In the genomic region with DNA sequence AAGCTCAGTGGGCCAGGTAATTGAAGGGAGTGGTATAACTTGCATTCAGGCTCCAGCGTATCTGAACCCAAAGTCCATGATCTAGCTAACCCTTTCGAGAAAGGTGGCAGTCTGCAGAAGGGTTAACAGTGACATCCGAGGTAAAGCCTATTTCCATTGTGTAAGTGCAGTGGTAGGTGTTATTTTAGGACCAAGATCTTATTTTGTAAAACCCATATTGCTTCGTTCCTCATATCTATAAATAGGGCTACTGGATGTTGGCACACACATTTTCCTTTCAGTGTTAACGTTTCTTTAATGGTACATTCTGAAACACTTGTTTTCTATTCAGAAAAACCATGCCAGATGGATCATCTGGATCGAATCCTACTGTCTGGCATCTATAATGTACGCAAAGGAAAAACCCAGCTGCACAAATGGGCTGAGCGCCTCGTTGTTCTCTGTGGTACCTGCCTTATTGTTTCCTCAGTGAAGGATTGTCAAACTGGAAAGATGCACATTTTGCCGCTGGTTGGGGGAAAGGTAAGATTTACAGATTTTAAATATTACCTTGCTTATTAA, we compare ENCODE assay signal across 15 mouse cellular contexts. TPM values are rescaled to one million over a fixed set of nuclear protein-coding genes. Genes with fewer than 3 reads are reported as not detected.
DNase-seq lines count a peak whose midpoint lies in the region; ATAC-seq lines count a peak whose summit lies in the region.
"Had no signal": no experiment of that assay in that cellular context is flagged by ENCODE, and none has a peak within 500 bp of the region (broad histone marks: within the 10 kb centered on the region; RNA-seq: fewer than 3 reads in every experiment).

No protein-coding gene starts in this region.

- intact Hi-C loops in left cerebral cortex, postnatal 14 days (cut with DNase I): loop anchor here (5.0 kb wide), 1 partner anchor 37 kb away; a partner anchor contains a TSS

- no peak overlapping the region for H3K4me2 ChIP-seq in forebrain, embryonic 14.5 days (ENCODE audit: low read length)
- no peak overlapping the region for H3K4me2 ChIP-seq in forebrain, embryonic 11.5 days (ENCODE audit: low read depth, low read length, severe bottlenecking)
- H3K4me2 ChIP-seq in embryonic facial prominence, embryonic 14.5 days (ENCODE audit: low read depth, low read length): no peak overlapping the region
- H3K4me2 ChIP-seq in midbrain, embryonic 16.5 days (ENCODE audit: low read length): no peak overlapping the region
- H3K4me2 ChIP-seq: liver, embryonic 15.5 days; neural tube, embryonic 13.5 days had no signal

- no peak overlapping the region for H3K9ac ChIP-seq in forebrain, embryonic 14.5 days (ENCODE audit: low read length)
- H3K9ac ChIP-seq in forebrain, embryonic 11.5 days (ENCODE audit: low read length): no peak overlapping the region
- H3K9ac ChIP-seq in embryonic facial prominence, embryonic 14.5 days (ENCODE audit: low read depth, low read length): no peak overlapping the region
- H3K9ac ChIP-seq in midbrain, embryonic 16.5 days (ENCODE audit: low read depth, low read length): no peak overlapping the region
- H3K9ac ChIP-seq: liver, embryonic 15.5 days; neural tube, embryonic 13.5 days had no signal

- no peak for ATAC-seq in forebrain, embryonic 14.5 days
- no peak for ATAC-seq in forebrain, embryonic 11.5 days (replicated peaks; ENCODE audit: low FRiP score)
- no peak for ATAC-seq in embryonic facial prominence, embryonic 14.5 days (ENCODE audit: low read depth)
- ATAC-seq in midbrain, embryonic 16.5 days: no peak

- H3K9me3 ChIP-seq in forebrain, embryonic 14.5 days (replicated peaks; ENCODE audit: control insufficient read depth, low read length): no peaks in the 10 kb centered on the region
- H3K9me3 ChIP-seq in forebrain, embryonic 11.5 days (ENCODE audit: control insufficient read depth, low read length): no peaks in the 10 kb centered on the region
- no peaks in the 10 kb centered on the region for H3K9me3 ChIP-seq in embryonic facial prominence, embryonic 14.5 days (ENCODE audit: control insufficient read depth, low read length)
- H3K9me3 ChIP-seq in midbrain, embryonic 16.5 days (replicated peaks; ENCODE audit: control insufficient read depth, low read length, poor library complexity, severe bottlenecking): no peaks in the 10 kb centered on the region
- H3K9me3 ChIP-seq: liver, embryonic 15.5 days; neural tube, embryonic 13.5 days had no signal

- 78% methylated on average over 10 of the region's 10 CpGs for WGBS in forebrain, embryonic 14.5 days
- WGBS in forebrain, embryonic 11.5 days: 93% methylated on average over 10 of the region's 10 CpGs
- WGBS in embryonic facial prominence, embryonic 14.5 days: 65% methylated on average over 10 of the region's 10 CpGs
- WGBS in midbrain, embryonic 16.5 days: 86% methylated on average over 10 of the region's 10 CpGs

- no peak overlapping the region for H3K4me3 ChIP-seq in forebrain, embryonic 14.5 days (ENCODE audit: low read depth, low read length)
- H3K4me3 ChIP-seq in forebrain, embryonic 11.5 days (ENCODE audit: low read depth, low read length): no peak overlapping the region
- no peak overlapping the region for H3K4me3 ChIP-seq in embryonic facial prominence, embryonic 14.5 days (ENCODE audit: low read depth, low read length)
- H3K4me3 ChIP-seq in midbrain, embryonic 16.5 days (ENCODE audit: low read depth, low read length): no peak overlapping the region
- H3K4me3 ChIP-seq: liver, embryonic 15.5 days; neural tube, embryonic 13.5 days had no signal

- H3K4me1 ChIP-seq in forebrain, embryonic 14.5 days (ENCODE audit: control insufficient read depth, insufficient read depth, low read length): no peaks in the 10 kb centered on the region
- no peaks in the 10 kb centered on the region for H3K4me1 ChIP-seq in forebrain, embryonic 11.5 days (replicated peaks; ENCODE audit: control insufficient read depth, insufficient read depth, low read length)
- H3K4me1 ChIP-seq in embryonic facial prominence, embryonic 14.5 days (ENCODE audit: control insufficient read depth, insufficient read depth, low read length): no peaks in the 10 kb centered on the region
- H3K4me1 ChIP-seq in midbrain, embryonic 16.5 days (ENCODE audit: control insufficient read depth, insufficient read depth, low read length): no peaks in the 10 kb centered on the region
- H3K4me1 ChIP-seq: neural tube, embryonic 13.5 days had no signal

- H3K27ac ChIP-seq in forebrain, embryonic 14.5 days (ENCODE audit: low read depth, low read length): peak overlapping the region; percentile 52; the same call in 1 of the 2 replicates
- H3K27ac ChIP-seq in forebrain, embryonic 11.5 days (ENCODE audit: low read depth, low read length): no peak overlapping the region
- H3K27ac ChIP-seq in embryonic facial prominence, embryonic 14.5 days (replicated peaks; ENCODE audit: low read depth, low read length): no peak overlapping the region
- H3K27ac ChIP-seq in midbrain, embryonic 16.5 days (ENCODE audit: low read length): no peak overlapping the region
- H3K27ac ChIP-seq: liver, embryonic 15.5 days; neural tube, embryonic 13.5 days had no signal

- H3K36me3 ChIP-seq in forebrain, embryonic 14.5 days (ENCODE audit: control insufficient read depth, insufficient read depth, low read length): peaks cover 17% of the 10 kb centered on the region
- no peaks in the 10 kb centered on the region; the same call in 1 of the 2 replicates for H3K36me3 ChIP-seq in forebrain, embryonic 11.5 days (ENCODE audit: control insufficient read depth, insufficient read depth, low read length)
- peaks cover 38% of the 10 kb centered on the region for H3K36me3 ChIP-seq in embryonic facial prominence, embryonic 14.5 days (ENCODE audit: control insufficient read depth, insufficient read depth, low read length)
- peaks cover 5% of the 10 kb centered on the region; the same call in 1 of the 2 replicates for H3K36me3 ChIP-seq in midbrain, embryonic 16.5 days (ENCODE audit: control insufficient read depth, insufficient read depth, low read length)

- H3K27me3 ChIP-seq in forebrain, embryonic 14.5 days (replicated peaks; ENCODE audit: control insufficient read depth, insufficient read depth, low read length): no peaks in the 10 kb centered on the region
- no peaks in the 10 kb centered on the region for H3K27me3 ChIP-seq in forebrain, embryonic 11.5 days (ENCODE audit: control insufficient read depth, insufficient read depth, low read length)
- H3K27me3 ChIP-seq in embryonic facial prominence, embryonic 14.5 days (replicated peaks; ENCODE audit: control insufficient read depth, insufficient read depth, low read length): no peaks in the 10 kb centered on the region
- no peaks in the 10 kb centered on the region for H3K27me3 ChIP-seq in midbrain, embryonic 16.5 days (ENCODE audit: control insufficient read depth, insufficient read depth, low read depth, low read length)
- H3K27me3 ChIP-seq: liver, embryonic 15.5 days; neural tube, embryonic 13.5 days had no signal

- DNase-seq in forebrain, embryonic 14.5 days (ENCODE audit: low spot score): peak; percentile 63
- no peak for DNase-seq in forebrain, embryonic 11.5 days (ENCODE audit: low spot score)
- DNase-seq in 416B (ENCODE audit: low read depth): peak; percentile 24
- DNase-seq in embryonic facial prominence, embryonic 14.5 days (ENCODE audit: low spot score): peak; percentile 35
- DNase-seq in left cerebral cortex, postnatal 14 days (ENCODE audit: low spot score in 2 of 2): peak; percentile 53 to 64
- DNase-seq in embryo, embryonic 9.5 days (ENCODE audit: extremely low spot score): no peak
- DNase-seq in spleen, postnatal 36 days (ENCODE audit: low spot score in 2 of 2): no peak
- DNase-seq: cerebellum, adult 8-10 months; gastrocnemius, postnatal 25 days; kidney, postnatal 4 days; thymus, adult 2 months had no signal

RNA-seq across cellular contexts. Expression of a gene that starts 35.6 kb away (rescaled TPM):
- 3.7 and 5.0 TPM in 2 replicates for polyA plus RNA-seq in forebrain, embryonic 14.5 days (2014; fragmentation: Nextera tagmentation; extraction: Ambion mirVana)
- polyA plus RNA-seq in forebrain, embryonic 11.5 days (2014; fragmentation: Nextera tagmentation; extraction: Ambion mirVana): 4.3 and 4.4 TPM in 2 replicates
- polyA plus RNA-seq in embryonic facial prominence, embryonic 14.5 days (2014; fragmentation: Nextera tagmentation; extraction: Ambion mirVana): 2.8 and 2.9 TPM in 2 replicates
- 10 to 100 TPM; 31.2 to 34.7 TPM for total RNA-seq in left cerebral cortex, postnatal 14 days (2021)
- polyA plus RNA-seq in midbrain, embryonic 16.5 days (2015; fragmentation: Nextera tagmentation; extraction: Ambion mirVana): 3.6 and 4.0 TPM in 2 replicates

RNA-seq across cellular contexts. Expression of a gene that starts 58.0 kb away (rescaled TPM):
- 0.79 and 1.3 TPM in 2 replicates for polyA plus RNA-seq in forebrain, embryonic 14.5 days (2014; fragmentation: Nextera tagmentation; extraction: Ambion mirVana)
- polyA plus RNA-seq in forebrain, embryonic 11.5 days (2014; fragmentation: Nextera tagmentation; extraction: Ambion mirVana): 0.65 and 1.1 TPM in 2 replicates
- 1.8 and 2.1 TPM in 2 replicates for polyA plus RNA-seq in embryonic facial prominence, embryonic 14.5 days (2014; fragmentation: Nextera tagmentation; extraction: Ambion mirVana)
- under 1 TPM in 1 of 2 experiments, not detected in 1; 0.17 TPM for total RNA-seq in left cerebral cortex, postnatal 14 days (2021)
- 2.2 and 2.4 TPM in 2 replicates for polyA plus RNA-seq in midbrain, embryonic 16.5 days (2015; fragmentation: Nextera tagmentation; extraction: Ambion mirVana)
- total RNA-seq: gastrocnemius, postnatal 25 days had no signal
- polyA plus RNA-seq: C2C12 had no signal

Comparison
In these comparisons a context has a peak if more than half of its experiments do, and no peak if none do; other contexts are left out.
1. DNase-seq: peak in forebrain, embryonic 14.5 days (single experiment), 416B (single experiment), embryonic facial prominence, embryonic 14.5 days (single experiment) and left cerebral cortex, postnatal 14 days (2 of 2); none in forebrain, embryonic 11.5 days (single experiment), embryo, embryonic 9.5 days (single experiment) and spleen, postnatal 36 days (0 of 2).